Mouse (Mus musculus): ENCODE data around the gene Hivep1. TPM values are rescaled to one million over a fixed set of nuclear protein-coding genes. Genes with fewer than 3 reads are reported as not detected.

Hivep1 gene
- total and polyA plus RNA-seq, 2 experiments = 3.5 to 9.0 TPM

- peaks cover 1% of the 10 kb centered on the region; the same call in 1 of the 2 replicates for H3K4me1 ChIP-seq (ENCODE audit: control insufficient read depth, insufficient read depth, low read length)
- TF ChIP-seq CTCF (IDR thresholded peaks at IDR 0.05; ENCODE audit: low read depth, low read length) (no peak), POLR2A (IDR thresholded peaks at IDR 0.05; ENCODE audit: extremely low read depth, insufficient read depth, low read length) (no peak)
- peaks cover 16% of the 10 kb centered on the region; the same call in 1 of the 2 replicates for H3K79me2 ChIP-seq (ENCODE audit: control insufficient read depth, insufficient read depth, low read length)
- peaks cover 10% of the 10 kb centered on the region for H3K36me3 ChIP-seq (ENCODE audit: control insufficient read depth, insufficient read depth, low read length)
- no peak overlapping the region for H3K27ac ChIP-seq (replicated peaks; ENCODE audit: insufficient read depth, low read depth, low read length)
- no peaks in the 10 kb centered on the region for H3K27me3 ChIP-seq (ENCODE audit: control insufficient read depth, insufficient read depth, low read length)
- DNase-seq (ENCODE audit: extremely low read depth, low read depth, low spot score) = no peak
- WGBS = 99% methylated on average over 2 of the region's 2 CpGs
- H3K4me3 ChIP-seq (ENCODE audit: insufficient read depth, low read depth, low read length) = no peak overlapping the region
- H3K9ac ChIP-seq (ENCODE audit: low read depth, low read length) = no peak overlapping the region
These were observed 67.2 kb downstream of the Hivep1 start for GRCm38 (mm10) chr13:42119062-42119461.

- H3K36me3 ChIP-seq (ENCODE audit: control insufficient read depth, insufficient read depth, low read length) = peaks cover 10% of the 10 kb centered on the region
- H3K27ac ChIP-seq (replicated peaks; ENCODE audit: insufficient read depth, low read depth, low read length) = no peak overlapping the region
- TF ChIP-seq POLR2A (IDR thresholded peaks at IDR 0.05; ENCODE audit: extremely low read depth, insufficient read depth, low read length) = no peak
- TF ChIP-seq CTCF (IDR thresholded peaks at IDR 0.05; ENCODE audit: low read depth, low read length) = no peak
- peaks cover 6% of the 10 kb centered on the region; the same call in 1 of the 2 replicates for H3K79me2 ChIP-seq (ENCODE audit: control insufficient read depth, insufficient read depth, low read length)
- peak; percentile 67 for DNase-seq (ENCODE audit: extremely low read depth, low read depth, low spot score)
- H3K9ac ChIP-seq (ENCODE audit: low read depth, low read length) = no peak overlapping the region
- WGBS = 59% methylated on average over 5 of the region's 5 CpGs
- H3K27me3 ChIP-seq (ENCODE audit: control insufficient read depth, insufficient read depth, low read length) = no peaks in the 10 kb centered on the region
- no peak overlapping the region for H3K4me3 ChIP-seq (ENCODE audit: insufficient read depth, low read depth, low read length)
- H3K4me1 ChIP-seq (ENCODE audit: control insufficient read depth, insufficient read depth, low read length) = peaks cover 1% of the 10 kb centered on the region; the same call in 1 of the 2 replicates
These were observed 69.4 kb downstream of the Hivep1 start for GRCm38 (mm10) chr13:42121106-42121776.

DNA sequence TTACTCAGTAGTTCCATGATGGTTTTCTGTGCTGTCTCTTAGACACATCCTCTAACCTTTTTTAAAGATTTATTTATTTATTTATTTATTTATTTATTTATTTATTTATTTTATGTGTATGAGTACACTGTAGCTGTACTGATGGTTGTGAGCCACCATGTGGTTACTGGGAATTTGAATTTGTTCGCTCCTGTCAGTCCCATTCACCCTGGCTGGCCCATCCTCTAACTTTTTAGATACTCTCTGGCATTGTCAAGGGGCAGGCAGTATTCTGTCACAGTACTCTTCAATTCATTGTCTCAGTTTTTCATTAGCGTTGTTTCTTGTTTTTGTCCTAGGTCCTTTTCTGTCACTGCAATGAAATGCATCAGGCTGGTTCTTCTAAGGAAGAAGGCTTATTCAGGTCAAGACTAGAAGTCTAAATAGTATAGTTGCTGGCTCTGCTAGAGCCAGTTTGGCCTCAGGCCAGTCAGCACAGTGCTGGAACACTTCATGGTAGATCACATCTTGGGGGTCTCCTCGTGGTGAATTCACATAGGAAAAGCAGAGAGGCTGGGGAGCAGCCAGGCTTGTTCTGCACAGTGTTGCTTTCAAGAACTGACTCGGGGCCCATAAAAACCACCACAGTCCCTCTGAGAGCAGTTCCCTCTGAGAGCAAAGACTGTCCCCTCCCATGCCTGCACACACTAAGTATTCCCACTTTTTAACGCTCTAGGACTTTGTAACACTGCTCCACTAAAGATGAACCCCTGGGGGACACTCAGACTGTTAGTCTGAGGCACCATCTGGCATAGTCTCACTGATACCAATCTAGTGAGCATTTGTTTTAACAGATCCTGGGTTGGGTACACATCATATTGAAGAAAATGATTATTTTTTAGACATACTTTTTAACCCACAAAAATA, 70.2 kb downstream of the Hivep1 start:
- H3K36me3 ChIP-seq (ENCODE audit: control insufficient read depth, insufficient read depth, low read length) = peaks cover 10% of the 10 kb centered on the region
- peaks cover 1% of the 10 kb centered on the region; the same call in 1 of the 2 replicates for H3K4me1 ChIP-seq (ENCODE audit: control insufficient read depth, insufficient read depth, low read length)
- H3K27me3 ChIP-seq (ENCODE audit: control insufficient read depth, insufficient read depth, low read length) = no peaks in the 10 kb centered on the region
- no peak overlapping the region for H3K9ac ChIP-seq (ENCODE audit: low read depth, low read length)
- TF ChIP-seq POLR2A (IDR thresholded peaks at IDR 0.05; ENCODE audit: extremely low read depth, insufficient read depth, low read length) (no peak), CTCF (IDR thresholded peaks at IDR 0.05; ENCODE audit: low read depth, low read length) (no peak)
- peaks cover 6% of the 10 kb centered on the region; the same call in 1 of the 2 replicates for H3K79me2 ChIP-seq (ENCODE audit: control insufficient read depth, insufficient read depth, low read length)
- no peak for DNase-seq (ENCODE audit: extremely low read depth, low read depth, low spot score)
- 91% methylated on average over 5 of the region's 5 CpGs for WGBS
- no peak overlapping the region for H3K27ac ChIP-seq (replicated peaks; ENCODE audit: insufficient read depth, low read depth, low read length)
- H3K4me3 ChIP-seq (ENCODE audit: insufficient read depth, low read depth, low read length) = no peak overlapping the region

GRCm38 (mm10) chr13:42144627-42145026, 92.8 kb downstream of the Hivep1 start:
- Histone ChIP-seq H3K36me3 (ENCODE audit: control insufficient read depth, insufficient read depth, low read length) (no peaks in the 10 kb centered on the region), H3K9ac (ENCODE audit: low read depth, low read length) (no peak overlapping the region), H3K27me3 (ENCODE audit: control insufficient read depth, insufficient read depth, low read length) (no peaks in the 10 kb centered on the region), H3K27ac (replicated peaks; ENCODE audit: insufficient read depth, low read depth, low read length) (no peak overlapping the region), H3K4me1 (ENCODE audit: control insufficient read depth, insufficient read depth, low read length) (no peaks in the 10 kb centered on the region), H3K79me2 (ENCODE audit: control insufficient read depth, insufficient read depth, low read length) (no peaks in the 10 kb centered on the region), H3K4me3 (ENCODE audit: insufficient read depth, low read depth, low read length) (no peak overlapping the region)
- WGBS = 69% methylated on average over 3 of the region's 3 CpGs
- TF ChIP-seq POLR2A (IDR thresholded peaks at IDR 0.05; ENCODE audit: extremely low read depth, insufficient read depth, low read length) (no peak), CTCF (IDR thresholded peaks at IDR 0.05; ENCODE audit: low read depth, low read length) (peak; percentile 39)
- no peak for DNase-seq (ENCODE audit: extremely low read depth, low read depth, low spot score)

- 67% methylated on average over 9 of the region's 9 CpGs for WGBS
- no peak for DNase-seq (ENCODE audit: extremely low read depth, low read depth, low spot score)
- no peak overlapping the region for H3K9ac ChIP-seq (ENCODE audit: low read depth, low read length)
- peaks cover 3% of the 10 kb centered on the region; the same call in 1 of the 2 replicates for H3K36me3 ChIP-seq (ENCODE audit: control insufficient read depth, insufficient read depth, low read length)
- no peaks in the 10 kb centered on the region for H3K4me1 ChIP-seq (ENCODE audit: control insufficient read depth, insufficient read depth, low read length)
- no peaks in the 10 kb centered on the region for H3K27me3 ChIP-seq (ENCODE audit: control insufficient read depth, insufficient read depth, low read length)
- TF ChIP-seq CTCF (IDR thresholded peaks at IDR 0.05; ENCODE audit: low read depth, low read length) = no peak
- no peak overlapping the region for H3K27ac ChIP-seq (replicated peaks; ENCODE audit: insufficient read depth, low read depth, low read length)
- no peak overlapping the region for H3K4me3 ChIP-seq (ENCODE audit: insufficient read depth, low read depth, low read length)
- H3K79me2 ChIP-seq (ENCODE audit: control insufficient read depth, insufficient read depth, low read length) = no peaks in the 10 kb centered on the region
These were observed 97.7 kb downstream of the Hivep1 start for GRCm38 (mm10) chr13:42149328-42150071.
